Mouse (Mus musculus): Measurements from ENCODE around the gene C130026I21Rik. TPM values are rescaled to one million over a fixed set of nuclear protein-coding genes. Genes with fewer than 3 reads are reported as not detected.
A peak's percentile ranks its signal among the peaks of the same experiment; 100 is the strongest.
"Not testable (repeated sequence)": the region's sequence is repeated elsewhere in the genome, so short reads cannot be mapped to it uniquely, and the experiment has no call there.

Gene C130026I21Rik
- polyA plus RNA-seq, 1 experiment from 2014 or later: 0.35 TPM

DNA sequence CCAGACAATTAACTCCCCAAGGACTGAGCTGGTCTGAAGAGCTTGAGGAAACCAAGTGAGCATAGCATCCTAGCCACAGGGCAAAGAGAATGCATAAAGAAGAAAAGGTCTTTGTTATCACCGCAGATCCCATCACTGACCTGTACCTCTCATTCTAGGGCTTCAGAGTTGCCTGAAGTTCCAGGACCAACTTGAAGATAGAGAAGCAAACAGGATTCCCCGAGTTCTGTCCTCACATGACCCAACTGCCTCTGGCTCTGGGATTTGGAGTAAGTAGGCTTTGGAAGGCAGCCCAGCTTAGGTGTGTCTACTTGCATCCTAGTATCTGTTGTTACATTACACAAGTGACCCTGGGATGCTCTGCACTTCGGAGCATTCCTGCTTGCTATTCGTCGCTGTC lies 157.5 kb downstream of the C130026I21Rik start:
- not testable (repeated sequence) for H3K36me3 ChIP-seq (ENCODE audit: control insufficient read depth, insufficient read depth, low read length); H3K4me1 ChIP-seq (ENCODE audit: control insufficient read depth, insufficient read depth, low read length); H3K27me3 ChIP-seq (replicated peaks; ENCODE audit: control insufficient read depth, insufficient read depth, low read length); H3K9me3 ChIP-seq (ENCODE audit: control insufficient read depth, low read length); H3K4me3 ChIP-seq (ENCODE audit: low read depth, low read length); ATAC-seq (ENCODE audit: low read depth); DNase-seq (ENCODE audit: low spot score); H3K4me2 ChIP-seq (ENCODE audit: low read depth, low read length); H3K27ac ChIP-seq (replicated peaks; ENCODE audit: low read depth, low read length); H3K9ac ChIP-seq (ENCODE audit: low read depth, low read length)
- 61% methylated on average over 2 of the region's 5 CpGs for WGBS

GRCm38 (mm10) chr1:85112266-85112665 lies 158.1 kb downstream of the C130026I21Rik start:
- not testable (repeated sequence) for H3K9ac ChIP-seq (ENCODE audit: low read depth, low read length); H3K4me2 ChIP-seq (ENCODE audit: low read depth, low read length); H3K9me3 ChIP-seq (ENCODE audit: control insufficient read depth, low read length); H3K4me3 ChIP-seq (ENCODE audit: low read depth, low read length); H3K27me3 ChIP-seq (replicated peaks; ENCODE audit: control insufficient read depth, insufficient read depth, low read length); H3K27ac ChIP-seq (replicated peaks; ENCODE audit: low read depth, low read length); ATAC-seq (ENCODE audit: low read depth); H3K36me3 ChIP-seq (ENCODE audit: control insufficient read depth, insufficient read depth, low read length); H3K4me1 ChIP-seq (ENCODE audit: control insufficient read depth, insufficient read depth, low read length)
- DNase-seq (ENCODE audit: low spot score): peak; percentile 0
- WGBS: 88% methylated on average over 7 of the region's 7 CpGs

DNA sequence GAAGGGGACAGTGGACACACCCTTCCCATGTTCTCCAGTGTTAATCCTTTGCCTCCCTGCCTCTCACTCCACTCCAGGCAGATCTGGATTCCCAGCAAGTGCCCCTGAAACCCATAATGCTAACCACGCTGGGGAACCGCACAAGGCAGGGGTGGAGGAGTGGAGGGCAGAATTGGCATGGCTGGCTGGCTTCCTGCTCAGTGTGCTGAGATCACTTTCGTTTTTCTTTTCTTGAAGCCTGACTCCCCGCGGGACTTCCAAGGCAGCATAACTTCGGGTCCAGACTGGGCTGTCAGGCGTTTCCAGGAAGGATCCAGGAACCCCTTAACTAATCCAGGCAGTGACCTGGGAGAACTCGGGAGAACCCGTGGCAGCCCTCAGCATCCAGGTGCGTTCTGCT lies 158.8 kb downstream of the C130026I21Rik start:
- not testable (repeated sequence) for ATAC-seq (ENCODE audit: low read depth); H3K27me3 ChIP-seq (replicated peaks; ENCODE audit: control insufficient read depth, insufficient read depth, low read length); H3K4me1 ChIP-seq (ENCODE audit: control insufficient read depth, insufficient read depth, low read length); DNase-seq (ENCODE audit: low spot score); H3K9ac ChIP-seq (ENCODE audit: low read depth, low read length); H3K4me2 ChIP-seq (ENCODE audit: low read depth, low read length); H3K9me3 ChIP-seq (ENCODE audit: control insufficient read depth, low read length); H3K27ac ChIP-seq (replicated peaks; ENCODE audit: low read depth, low read length); H3K4me3 ChIP-seq (ENCODE audit: low read depth, low read length); H3K36me3 ChIP-seq (ENCODE audit: control insufficient read depth, insufficient read depth, low read length)
- 57% methylated on average over 9 of the region's 10 CpGs for WGBS

GRCm38 (mm10) chr1:85110876-85111275 lies 159.5 kb downstream of the C130026I21Rik start:
- not testable (repeated sequence) for H3K4me3 ChIP-seq (ENCODE audit: low read depth, low read length); H3K36me3 ChIP-seq (ENCODE audit: control insufficient read depth, insufficient read depth, low read length); H3K9me3 ChIP-seq (ENCODE audit: control insufficient read depth, low read length); ATAC-seq (ENCODE audit: low read depth); H3K9ac ChIP-seq (ENCODE audit: low read depth, low read length); DNase-seq (ENCODE audit: low spot score); H3K27me3 ChIP-seq (replicated peaks; ENCODE audit: control insufficient read depth, insufficient read depth, low read length); H3K27ac ChIP-seq (replicated peaks; ENCODE audit: low read depth, low read length); H3K4me2 ChIP-seq (ENCODE audit: low read depth, low read length); H3K4me1 ChIP-seq (ENCODE audit: control insufficient read depth, insufficient read depth, low read length)
- 83% methylated on average over 2 of the region's 3 CpGs for WGBS

DNA sequence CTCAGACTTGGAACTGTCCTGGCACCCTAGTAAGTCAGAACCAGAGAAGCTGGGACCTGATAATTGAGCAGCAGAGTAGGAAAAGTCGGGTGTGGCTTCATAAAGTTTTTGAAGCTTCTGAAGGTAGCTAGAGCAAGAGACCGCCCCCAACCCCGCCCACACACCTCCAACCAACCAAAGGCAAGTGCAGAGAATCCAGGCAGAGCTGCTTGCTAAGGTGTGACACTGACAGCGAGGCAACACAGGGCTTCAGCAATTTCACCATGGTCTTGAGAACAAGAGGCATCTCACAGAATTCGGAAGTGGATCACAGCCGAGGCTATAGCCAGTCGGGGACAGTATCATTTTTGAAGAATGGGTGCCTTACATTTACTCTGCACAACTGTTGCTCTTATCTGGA lies 160.6 kb downstream of the C130026I21Rik start, which contains the start of gene A530032D15Rik:
TSS of gene A530032D15Rik (minus strand) at position 101 of the 400 bp plus-strand sequence.
- H3K9me3 ChIP-seq (ENCODE audit: control insufficient read depth, low read length); H3K4me3 ChIP-seq (ENCODE audit: low read depth, low read length); ATAC-seq (ENCODE audit: low read depth); H3K4me2 ChIP-seq (ENCODE audit: low read depth, low read length); DNase-seq (ENCODE audit: low spot score); H3K27ac ChIP-seq (replicated peaks; ENCODE audit: low read depth, low read length); H3K36me3 ChIP-seq (ENCODE audit: control insufficient read depth, insufficient read depth, low read length); H3K9ac ChIP-seq (ENCODE audit: low read depth, low read length); H3K27me3 ChIP-seq (replicated peaks; ENCODE audit: control insufficient read depth, insufficient read depth, low read length); H3K4me1 ChIP-seq (ENCODE audit: control insufficient read depth, insufficient read depth, low read length): not testable (repeated sequence)
- WGBS: no CpG with 5 or more reads among the region's 7 CpGs

DNA sequence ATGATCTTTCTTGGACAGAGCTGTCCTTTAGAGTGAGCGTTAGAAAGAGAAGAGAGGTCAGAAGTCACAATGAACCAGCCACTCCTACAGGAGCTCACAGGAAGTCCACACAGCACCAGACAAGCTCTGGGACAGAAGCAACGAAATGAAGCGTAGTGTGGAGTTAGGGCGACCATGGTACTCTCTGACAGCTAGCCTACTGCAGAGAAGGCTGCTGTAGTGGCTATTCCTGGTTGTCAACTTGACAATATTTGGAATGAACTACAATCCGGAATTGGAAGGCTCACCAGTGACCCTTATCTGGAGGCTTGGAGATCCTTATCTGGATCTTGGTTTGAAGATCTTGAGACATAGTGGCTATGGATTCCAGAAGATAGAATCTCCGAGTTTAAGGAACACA lies 164.4 kb downstream of the C130026I21Rik start:
- H3K27ac ChIP-seq (replicated peaks; ENCODE audit: low read depth, low read length); H3K9ac ChIP-seq (ENCODE audit: low read depth, low read length); H3K4me3 ChIP-seq (ENCODE audit: low read depth, low read length); H3K4me1 ChIP-seq (ENCODE audit: control insufficient read depth, insufficient read depth, low read length); H3K4me2 ChIP-seq (ENCODE audit: low read depth, low read length); H3K27me3 ChIP-seq (replicated peaks; ENCODE audit: control insufficient read depth, insufficient read depth, low read length); H3K36me3 ChIP-seq (ENCODE audit: control insufficient read depth, insufficient read depth, low read length); DNase-seq (ENCODE audit: low spot score); H3K9me3 ChIP-seq (ENCODE audit: control insufficient read depth, low read length); ATAC-seq (ENCODE audit: low read depth): not testable (repeated sequence)
- 71% methylated on average over 5 of the region's 6 CpGs for WGBS

DNA sequence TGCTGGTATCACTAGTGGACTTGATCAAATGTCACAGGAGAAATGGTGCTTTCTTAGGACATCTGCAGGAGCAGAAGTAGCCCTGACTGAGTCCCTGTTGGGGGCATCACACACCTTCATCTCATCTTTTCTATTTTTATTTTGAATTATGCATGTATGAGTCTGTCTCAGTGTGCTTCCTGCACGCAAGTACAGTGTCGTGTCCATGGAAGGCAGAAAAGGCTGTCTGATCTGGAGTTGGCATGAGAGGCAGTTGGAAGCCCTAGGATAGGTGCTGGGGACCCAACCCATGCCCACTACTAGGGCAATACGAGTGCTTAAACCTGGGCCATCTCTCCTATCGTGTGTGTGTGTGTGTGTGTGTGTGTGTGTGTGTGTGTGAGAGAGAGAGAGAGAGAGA lies 165.0 kb downstream of the C130026I21Rik start:
- H3K4me2 ChIP-seq (ENCODE audit: low read depth, low read length); H3K4me1 ChIP-seq (ENCODE audit: control insufficient read depth, insufficient read depth, low read length); H3K4me3 ChIP-seq (ENCODE audit: low read depth, low read length); H3K36me3 ChIP-seq (ENCODE audit: control insufficient read depth, insufficient read depth, low read length); H3K9me3 ChIP-seq (ENCODE audit: control insufficient read depth, low read length); DNase-seq (ENCODE audit: low spot score); H3K27ac ChIP-seq (replicated peaks; ENCODE audit: low read depth, low read length); ATAC-seq (ENCODE audit: low read depth); H3K9ac ChIP-seq (ENCODE audit: low read depth, low read length); H3K27me3 ChIP-seq (replicated peaks; ENCODE audit: control insufficient read depth, insufficient read depth, low read length): not testable (repeated sequence)
- 85% methylated on average over 4 of the region's 4 CpGs for WGBS

DNA sequence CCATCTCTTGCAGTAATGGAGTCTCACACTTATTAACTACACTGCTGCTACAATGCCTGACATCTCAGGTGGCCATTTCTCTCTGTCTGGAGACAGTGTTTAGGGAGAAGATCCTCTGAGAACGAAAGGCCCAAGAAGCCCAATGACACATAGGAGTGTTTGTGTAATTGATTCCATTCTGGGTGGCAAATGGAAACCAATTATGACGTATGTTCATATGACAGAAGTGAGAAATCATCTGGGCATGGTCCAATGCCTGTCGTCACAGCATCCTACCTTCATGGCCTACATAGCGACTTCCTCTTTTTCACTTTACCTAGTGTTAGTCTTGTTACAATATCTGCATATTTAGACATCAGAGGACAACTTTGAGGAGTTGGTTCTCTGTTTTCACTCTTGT lies 168.6 kb downstream of the C130026I21Rik start:
- not testable (repeated sequence) for H3K9ac ChIP-seq (ENCODE audit: low read depth, low read length); H3K27ac ChIP-seq (replicated peaks; ENCODE audit: low read depth, low read length); ATAC-seq (ENCODE audit: low read depth); H3K4me3 ChIP-seq (ENCODE audit: low read depth, low read length); H3K4me1 ChIP-seq (ENCODE audit: control insufficient read depth, insufficient read depth, low read length); H3K4me2 ChIP-seq (ENCODE audit: low read depth, low read length); H3K36me3 ChIP-seq (ENCODE audit: control insufficient read depth, insufficient read depth, low read length); H3K27me3 ChIP-seq (replicated peaks; ENCODE audit: control insufficient read depth, insufficient read depth, low read length); H3K9me3 ChIP-seq (ENCODE audit: control insufficient read depth, low read length); DNase-seq (ENCODE audit: low spot score)
- WGBS: 85% methylated on average over 4 of the region's 4 CpGs

DNA sequence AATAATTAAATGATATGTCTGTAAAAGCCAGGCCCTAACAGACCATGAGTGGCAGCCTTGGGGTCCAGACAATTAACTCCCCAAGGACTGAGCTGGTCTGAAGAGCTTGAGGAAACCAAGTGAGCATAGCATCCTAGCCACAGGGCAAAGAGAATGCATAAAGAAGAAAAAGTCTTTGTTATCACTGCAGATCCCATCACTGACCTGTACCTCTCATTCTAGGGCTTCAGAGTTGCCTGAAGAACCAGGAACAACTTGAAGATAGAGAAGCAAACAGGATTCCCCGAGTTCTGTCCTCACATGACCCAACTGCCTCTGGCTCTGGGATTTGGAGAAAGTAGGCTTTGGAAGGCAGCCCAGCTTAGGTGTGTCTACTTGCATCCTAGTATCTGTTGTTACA lies 170.5 kb downstream of the C130026I21Rik start, which contains the start of gene Gm10553:
TSS of gene Gm10553 (plus strand) at position 301 of the 400 bp plus-strand sequence.
- H3K27ac ChIP-seq (replicated peaks; ENCODE audit: low read depth, low read length); H3K4me1 ChIP-seq (ENCODE audit: control insufficient read depth, insufficient read depth, low read length); H3K9me3 ChIP-seq (ENCODE audit: control insufficient read depth, low read length); H3K36me3 ChIP-seq (ENCODE audit: control insufficient read depth, insufficient read depth, low read length); ATAC-seq (ENCODE audit: low read depth); H3K4me2 ChIP-seq (ENCODE audit: low read depth, low read length); DNase-seq (ENCODE audit: low spot score); H3K9ac ChIP-seq (ENCODE audit: low read depth, low read length); H3K4me3 ChIP-seq (ENCODE audit: low read depth, low read length); H3K27me3 ChIP-seq (replicated peaks; ENCODE audit: control insufficient read depth, insufficient read depth, low read length): not testable (repeated sequence)
- WGBS: 67% methylated on average over 1 of the region's 1 CpGs
